In the genomic region with DNA sequence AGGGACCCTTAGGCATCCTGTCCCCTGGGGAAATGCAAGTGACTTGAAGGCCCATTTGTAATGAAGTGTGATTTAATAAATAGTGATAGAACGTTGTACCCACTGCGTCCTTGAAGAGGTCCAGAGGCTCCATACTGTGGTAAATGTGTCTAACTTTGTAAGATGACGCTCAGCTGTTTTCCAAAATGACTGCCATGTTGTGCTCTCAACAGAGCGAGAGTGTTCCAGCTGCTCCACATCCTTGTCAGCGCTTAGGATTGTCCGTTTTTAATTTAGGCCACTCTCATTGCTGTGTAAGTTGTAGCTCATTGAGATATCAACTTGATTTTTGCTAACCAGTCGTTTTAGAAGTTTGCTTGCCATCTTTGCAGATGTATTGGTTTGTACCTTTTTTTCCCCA, we compare ENCODE assay signal across 22 mouse cellular contexts.
DNase-seq lines count a peak whose midpoint lies in the region; ATAC-seq and TF ChIP-seq lines count a peak whose summit lies in the region.
"Had no signal": no experiment of that assay in that cellular context is flagged by ENCODE, and none has a peak within 500 bp of the region (broad histone marks: within the 10 kb centered on the region; RNA-seq: fewer than 3 reads in every experiment).

No protein-coding gene starts in this region.

- DNase-seq in kidney, adult 9 months: no peak
- DNase-seq in lung, embryonic 14.5 days: peak; percentile 84
- no peak for DNase-seq in lung, postnatal 14 days
- peak; percentile 26 for DNase-seq in lung, postnatal 0 days (ENCODE audit: low spot score)
- DNase-seq in lung, postnatal 25 days (ENCODE audit: low spot score): no peak
- DNase-seq: adrenal gland, adult 2 months; adrenal gland, postnatal 14 days; cerebellum, adult 11 months; cerebellum, adult 2 months; cerebellum, adult 9-11 months; cerebellum, postnatal 25 days; forebrain, postnatal 0 days; gastrocnemius, adult 2 months; gastrocnemius, postnatal 14 days; heart, adult 11 months had no signal

- H3K27me3 ChIP-seq in kidney, embryonic 16.5 days (ENCODE audit: insufficient read depth, low read length): no peaks in the 10 kb centered on the region
- no peaks in the 10 kb centered on the region for H3K27me3 ChIP-seq in lung, embryonic 14.5 days (ENCODE audit: insufficient read depth, low read length)
- H3K27me3 ChIP-seq in lung, postnatal 0 days (replicated peaks; ENCODE audit: insufficient read depth, low read length): no peaks in the 10 kb centered on the region
- H3K27me3 ChIP-seq: embryonic facial prominence, embryonic 12.5 days; embryonic facial prominence, embryonic 15.5 days had no signal

- ATAC-seq in kidney, embryonic 16.5 days (ENCODE audit: low FRiP score, low TSS enrichment): 0 out of 2 replicates have a peak, but pooled peaks have one; percentile 25
- ATAC-seq in lung, embryonic 14.5 days (ENCODE audit: insufficient read depth): peak; percentile 87
- no peak for ATAC-seq in lung, postnatal 0 days
- ATAC-seq: CD4-positive, CD25-positive, alpha-beta regulatory T cell, adult 4 months; forebrain, embryonic 14.5 days; forebrain, postnatal 0 days had no signal

- no peak overlapping the region for H3K9ac ChIP-seq in kidney, embryonic 16.5 days (replicated peaks; ENCODE audit: low read length)
- H3K9ac ChIP-seq in lung, embryonic 14.5 days: no peak overlapping the region
- no peak overlapping the region for H3K9ac ChIP-seq in lung, postnatal 0 days (replicated peaks; ENCODE audit: low read depth)
- H3K9ac ChIP-seq: embryonic facial prominence, embryonic 12.5 days; embryonic facial prominence, embryonic 15.5 days; forebrain, postnatal 0 days; hindbrain, embryonic 14.5 days had no signal

- no peak for TF ChIP-seq CTCF in lung, embryonic 14.5 days (IDR thresholded peaks at IDR 0.05; ENCODE audit: low read depth)
- no peak for TF ChIP-seq CTCF in lung, postnatal 0 days (IDR thresholded peaks at IDR 0.05)

- 62% methylated on average over 7 of the region's 7 CpGs for WGBS in kidney, embryonic 16.5 days
- WGBS in lung, embryonic 14.5 days: 48% methylated on average over 7 of the region's 7 CpGs
- 49% methylated on average over 7 of the region's 7 CpGs for WGBS in lung, postnatal 0 days

- no peak overlapping the region for H3K4me3 ChIP-seq in kidney, embryonic 16.5 days (ENCODE audit: low read length)
- H3K4me3 ChIP-seq in lung, embryonic 14.5 days (ENCODE audit: low read depth, low read length): no peak overlapping the region
- no peak overlapping the region for H3K4me3 ChIP-seq in lung, postnatal 0 days (ENCODE audit: low read depth, low read length)
- H3K4me3 ChIP-seq: embryonic facial prominence, embryonic 12.5 days; embryonic facial prominence, embryonic 15.5 days; gastrocnemius, adult 2 months had no signal

- no peaks in the 10 kb centered on the region for H3K36me3 ChIP-seq in kidney, embryonic 16.5 days (ENCODE audit: insufficient read depth, low read length)
- no peaks in the 10 kb centered on the region for H3K36me3 ChIP-seq in lung, embryonic 14.5 days (ENCODE audit: insufficient read depth)
- H3K36me3 ChIP-seq in lung, postnatal 0 days (ENCODE audit: insufficient read depth, low read length): no peaks in the 10 kb centered on the region
- H3K36me3 ChIP-seq: embryonic facial prominence, embryonic 12.5 days; embryonic facial prominence, embryonic 15.5 days had no signal

- H3K9me3 ChIP-seq in kidney, embryonic 16.5 days (ENCODE audit: low read length): no peaks in the 10 kb centered on the region
- no peaks in the 10 kb centered on the region for H3K9me3 ChIP-seq in lung, embryonic 14.5 days (ENCODE audit: low read depth, low read length)
- no peaks in the 10 kb centered on the region for H3K9me3 ChIP-seq in lung, postnatal 0 days (ENCODE audit: low read length)
- H3K9me3 ChIP-seq: embryonic facial prominence, embryonic 12.5 days; embryonic facial prominence, embryonic 15.5 days had no signal

- H3K4me1 ChIP-seq in kidney, embryonic 16.5 days (ENCODE audit: insufficient read depth, low read length): peaks cover 18% of the 10 kb centered on the region
- H3K4me1 ChIP-seq in lung, embryonic 14.5 days (ENCODE audit: insufficient read depth): no peaks in the 10 kb centered on the region; the same call in 1 of the 2 replicates
- no peaks in the 10 kb centered on the region for H3K4me1 ChIP-seq in lung, postnatal 0 days (ENCODE audit: insufficient read depth, low read depth, low read length)

- no peak overlapping the region for H3K4me2 ChIP-seq in kidney, embryonic 16.5 days (replicated peaks; ENCODE audit: low read depth, low read length)
- H3K4me2 ChIP-seq in lung, embryonic 14.5 days: no peak overlapping the region
- no peak overlapping the region for H3K4me2 ChIP-seq in lung, postnatal 0 days (replicated peaks; ENCODE audit: low read depth, low read length)
- H3K4me2 ChIP-seq: embryonic facial prominence, embryonic 12.5 days; embryonic facial prominence, embryonic 15.5 days; heart, embryonic 11.5 days; hindbrain, embryonic 14.5 days had no signal

- no peak for TF ChIP-seq EP300 in lung, postnatal 0 days (IDR thresholded peaks at IDR 0.05)

- H3K27ac ChIP-seq in kidney, embryonic 16.5 days (ENCODE audit: low read length): no peak overlapping the region
- H3K27ac ChIP-seq in lung, embryonic 14.5 days (ENCODE audit: low read depth): no peak overlapping the region
- no peak overlapping the region for H3K27ac ChIP-seq in lung, postnatal 0 days (ENCODE audit: low read length)
- H3K27ac ChIP-seq: embryonic facial prominence, embryonic 12.5 days; embryonic facial prominence, embryonic 15.5 days; gastrocnemius, adult 2 months; hindbrain, embryonic 14.5 days had no signal

Comparison
In these comparisons a context has a peak if more than half of its experiments do, and no peak if none do; other contexts are left out.
1. DNase-seq: peak in lung, embryonic 14.5 days (single experiment) and lung, postnatal 0 days (single experiment); none in kidney, adult 9 months (single experiment), lung, postnatal 14 days (single experiment) and lung, postnatal 25 days (single experiment).